Mouse (Mus musculus): ENCODE data around the gene Fgf4.

The Fgf4 gene

GRCm38 (mm10) chr7:144847067-144847466 lies at the start of gene Fgf4:
Fgf4 (plus strand) TSS chr7:144847367.
- no peak for DNase-seq (ENCODE audit: low spot score in 2 of 2)

- DNase-seq (ENCODE audit: low spot score in 2 of 2): peak; percentile 17 to 43
These were observed 48.7 kb upstream of the Fgf4 start for GRCm38 (mm10) chr7:144798471-144798870.

GRCm38 (mm10) chr7:144807036-144807435 lies 40.1 kb upstream of the Fgf4 start:
- no peak for DNase-seq (ENCODE audit: low spot score in 2 of 2)

- DNase-seq (ENCODE audit: low spot score in 2 of 2): no peak
These were observed 39.1 kb upstream of the Fgf4 start for GRCm38 (mm10) chr7:144807976-144808577.

- DNase-seq (ENCODE audit: low spot score in 2 of 2): no peak
These were observed 35.6 kb upstream of the Fgf4 start for GRCm38 (mm10) chr7:144811521-144811920.

- DNase-seq (ENCODE audit: low spot score in 2 of 2): no peak
These were observed 25.3 kb upstream of the Fgf4 start for GRCm38 (mm10) chr7:144821901-144822300.

- DNase-seq (ENCODE audit: low spot score in 2 of 2): no peak
These were observed 23.2 kb upstream of the Fgf4 start for GRCm38 (mm10) chr7:144823988-144824387.

GRCm38 (mm10) chr7:144828369-144828768 lies 18.8 kb upstream of the Fgf4 start:
- DNase-seq (ENCODE audit: low spot score in 2 of 2): no peak

- DNase-seq (ENCODE audit: low spot score in 2 of 2): no peak
These were observed 9.2 kb upstream of the Fgf4 start, which contains the start of gene Fgf3 for GRCm38 (mm10) chr7:144837891-144838488. Fgf3 (plus strand) TSS chr7:144838083.

GRCm38 (mm10) chr7:144838522-144839503 lies 8.4 kb upstream of the Fgf4 start:
- peak; percentile 6 to 12 for DNase-seq (ENCODE audit: low spot score in 2 of 2)

GRCm38 (mm10) chr7:144846158-144846557 lies 1.0 kb upstream of the Fgf4 start:
- DNase-seq (ENCODE audit: low spot score in 2 of 2): no peak

- DNase-seq (ENCODE audit: low spot score in 2 of 2): no peak
These were observed 4.2 kb downstream of the Fgf4 start for GRCm38 (mm10) chr7:144851321-144851720.

- no peak for DNase-seq (ENCODE audit: low spot score in 2 of 2)
These were observed 7.8 kb downstream of the Fgf4 start for GRCm38 (mm10) chr7:144854966-144855365.

- no peak for DNase-seq (ENCODE audit: low spot score in 2 of 2)
These were observed 10.0 kb downstream of the Fgf4 start for GRCm38 (mm10) chr7:144857158-144857557.

GRCm38 (mm10) chr7:144857826-144858342 lies 10.7 kb downstream of the Fgf4 start:
- no peak for DNase-seq (ENCODE audit: low spot score in 2 of 2)

- no peak for DNase-seq (ENCODE audit: low spot score in 2 of 2)
These were observed 11.5 kb downstream of the Fgf4 start for GRCm38 (mm10) chr7:144858702-144859101.

GRCm38 (mm10) chr7:144861056-144861768 lies 14.0 kb downstream of the Fgf4 start:
- DNase-seq (ENCODE audit: low spot score in 2 of 2): no peak

GRCm38 (mm10) chr7:144861769-144862070 lies 14.6 kb downstream of the Fgf4 start:
- DNase-seq (ENCODE audit: low spot score in 2 of 2): no peak

GRCm38 (mm10) chr7:144862126-144862525 lies 15.0 kb downstream of the Fgf4 start:
- DNase-seq (ENCODE audit: low spot score in 2 of 2): no peak

- no peak for DNase-seq (ENCODE audit: low spot score in 2 of 2)
These were observed 15.5 kb downstream of the Fgf4 start for GRCm38 (mm10) chr7:144862712-144863111.

GRCm38 (mm10) chr7:144863196-144863595 lies 16.0 kb downstream of the Fgf4 start:
- DNase-seq (ENCODE audit: low spot score in 2 of 2): no peak

Measured in frontal cortex, postnatal 36 days (tissue).